Mouse (Mus musculus) ES-Bruce4 (cell line): Measurements from ENCODE around the gene Sept11.

ENCODE experiments used
- CTCF ChIP-seq: IDR thresholded peaks from one replicate; pipeline ENCODE4 v1.8.1; 2011; ENCODE audit warnings: low read depth, low read length
- EP300 ChIP-seq: IDR thresholded peaks from 2 replicates; pipeline ENCODE4 v1.6.1; 2011; ENCODE audit warnings: low read depth, low read length; ENCODE audit not compliant: insufficient read depth
- POLR2A ChIP-seq: IDR thresholded peaks from one replicate; pipeline ENCODE4 v1.8.1; 2011; ENCODE audit warnings: low read length; ENCODE audit not compliant: insufficient read depth

DNA sequence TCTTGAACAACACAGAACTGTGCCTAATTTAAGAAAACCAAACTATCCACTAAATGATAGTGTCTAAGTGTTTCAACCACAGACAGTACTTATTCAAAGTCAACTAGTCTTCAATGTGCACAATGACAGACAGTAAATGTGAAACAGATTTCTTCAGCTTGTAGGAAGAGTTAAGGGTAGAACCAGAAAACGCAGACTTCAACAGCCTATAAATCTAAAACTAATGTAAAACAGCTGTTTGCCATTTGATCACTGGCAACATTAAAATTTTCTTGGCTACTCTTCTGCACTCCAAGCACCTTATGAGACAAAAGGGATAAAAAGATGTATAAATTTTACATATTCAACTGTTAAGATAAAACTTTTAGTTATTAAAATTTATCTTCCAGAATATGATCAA, 107.9 kb downstream of the Sept11 start:
- TF ChIP-seq CTCF (no peak), EP300 (no peak), POLR2A (no peak)
